Mouse (Mus musculus): ENCODE results near the gene Gm9603.
"Not testable (repeated sequence)": the region's sequence is repeated elsewhere in the genome, so short reads cannot be mapped to it uniquely, and the experiment has no call there.

Gm9603 gene

GRCm38 (mm10) chr14:5687357-5687756 lies at the start of gene Gm9603:
Gm9603 (minus strand) TSS chr14:5687457.
- DNase-seq = not testable (repeated sequence)

- DNase-seq = not testable (repeated sequence)
Measured at GRCm38 (mm10) chr14:5632928-5633327, 54.3 kb downstream of the Gm9603 start, which contains the start of gene Gm8265. Gm8265 (minus strand) TSS chr14:5633028.

Data from cerebellum, adult 18-20 months (tissue).